Mouse (Mus musculus) 3134 (cell line): ENCODE data around the gene Tm4sf20.

Experiments
- DNase-seq: peaks from one replicate; pipeline ENCODE4 v3.0.0-alpha.2; 2011; ENCODE audit warnings: low spot score; ENCODE audit not compliant: insufficient read length; ENCODE audit errors: extremely low read depth

Gene Tm4sf20

DNA sequence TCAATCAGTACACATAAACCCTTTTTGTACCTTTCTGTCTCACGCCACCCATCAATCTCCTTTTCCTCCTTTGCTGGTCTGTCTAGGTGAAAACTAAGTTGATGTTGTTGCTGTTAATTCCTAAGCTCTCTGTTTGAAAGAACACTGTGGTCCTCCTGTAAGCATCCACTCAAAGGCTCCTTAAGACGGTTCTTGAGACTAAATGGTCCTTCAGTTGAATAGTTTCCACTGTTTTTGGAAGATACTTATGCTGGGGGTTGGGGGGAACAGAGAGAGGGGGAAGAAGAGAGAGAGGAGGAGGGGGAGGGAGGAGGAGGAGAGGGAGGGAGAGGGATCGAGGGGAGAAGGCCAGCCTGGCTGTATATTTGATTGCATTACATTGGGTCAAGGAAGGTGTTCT lies 15.3 kb upstream of the Tm4sf20 start:
- no peak for DNase-seq

DNA sequence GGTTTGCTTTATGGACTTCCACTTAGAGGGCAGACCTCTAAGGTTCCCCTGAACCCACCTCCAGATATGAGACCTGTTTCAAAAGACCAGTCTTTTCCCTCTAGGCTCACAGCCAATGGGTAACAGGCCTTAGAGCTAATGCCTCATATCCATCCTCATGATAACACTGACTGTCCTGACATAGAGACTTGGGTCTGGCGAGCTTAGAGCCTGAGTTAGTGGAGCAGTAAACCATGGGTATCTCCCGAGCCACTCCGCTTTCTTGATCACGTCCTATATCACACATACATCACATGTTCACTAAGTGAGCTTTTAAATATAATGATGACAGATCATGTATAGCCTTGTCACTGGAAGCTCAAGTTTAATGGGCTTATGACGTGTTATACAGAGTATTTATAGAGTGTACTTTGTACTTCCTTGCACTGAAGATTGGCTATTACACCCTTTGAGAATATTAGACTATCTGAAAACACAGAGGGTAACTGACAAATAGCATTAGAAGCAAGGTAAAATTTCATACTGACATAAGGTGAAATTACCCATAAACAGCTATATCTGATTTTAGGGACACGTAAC lies 11.2 kb upstream of the Tm4sf20 start:
- no peak for DNase-seq

- DNase-seq = no peak
Observed at GRCm38 (mm10) chr1:82775293-82775692, 7.0 kb upstream of the Tm4sf20 start.

GRCm38 (mm10) chr1:82773208-82773607 lies 4.9 kb upstream of the Tm4sf20 start:
- no peak for DNase-seq

DNA sequence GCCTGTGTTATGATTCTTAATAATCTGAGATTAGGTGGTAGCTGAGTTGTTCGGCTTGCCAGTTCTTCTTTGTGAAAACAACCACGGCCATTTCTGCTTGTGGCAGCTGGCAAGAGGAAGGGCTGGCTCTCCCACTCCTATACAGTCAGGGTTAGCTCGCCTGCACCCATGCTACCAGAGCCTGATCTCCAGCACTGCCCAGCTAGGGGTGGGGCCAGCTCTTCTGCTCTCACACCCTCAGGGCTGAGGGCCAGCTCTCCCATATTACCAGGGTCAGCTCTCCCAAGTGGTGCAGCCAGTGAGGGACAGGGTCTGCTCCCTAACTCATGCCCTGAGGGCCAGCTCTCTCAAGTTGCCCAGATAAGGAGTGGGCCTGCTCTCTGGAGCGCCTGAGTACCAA lies 4.2 kb upstream of the Tm4sf20 start:
- no peak for DNase-seq

- DNase-seq = no peak
Observed at GRCm38 (mm10) chr1:82771022-82771586, 2.8 kb upstream of the Tm4sf20 start, which contains the start of gene Gm47791. Gm47791 (minus strand) TSS chr1:82771243.

- no peak for DNase-seq
Observed at GRCm38 (mm10) chr1:82766641-82767040, 1.6 kb downstream of the Tm4sf20 start.

DNA sequence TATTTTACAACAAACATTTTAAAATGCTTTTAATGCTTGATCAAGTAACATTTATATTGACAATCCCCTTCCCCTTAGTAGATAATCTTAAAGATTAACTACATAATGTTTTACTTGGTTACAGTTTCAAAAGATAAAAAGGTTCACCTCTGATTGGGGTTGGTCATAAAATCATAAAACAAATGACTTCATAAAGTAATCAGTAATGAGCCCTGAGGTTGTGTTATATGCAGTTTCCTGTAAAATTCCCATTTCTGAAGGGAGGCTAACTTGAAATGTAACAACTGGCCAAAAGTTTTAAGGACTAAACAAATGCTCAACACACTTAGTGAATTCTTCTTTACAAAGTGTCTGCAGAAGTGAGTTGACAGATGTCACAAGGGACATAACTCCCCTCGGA lies 2.0 kb downstream of the Tm4sf20 start:
- no peak for DNase-seq

- no peak for DNase-seq
Observed at GRCm38 (mm10) chr1:82762274-82762673, 6.0 kb downstream of the Tm4sf20 start.

GRCm38 (mm10) chr1:82761454-82762169 lies 6.6 kb downstream of the Tm4sf20 start:
- DNase-seq = no peak

DNA sequence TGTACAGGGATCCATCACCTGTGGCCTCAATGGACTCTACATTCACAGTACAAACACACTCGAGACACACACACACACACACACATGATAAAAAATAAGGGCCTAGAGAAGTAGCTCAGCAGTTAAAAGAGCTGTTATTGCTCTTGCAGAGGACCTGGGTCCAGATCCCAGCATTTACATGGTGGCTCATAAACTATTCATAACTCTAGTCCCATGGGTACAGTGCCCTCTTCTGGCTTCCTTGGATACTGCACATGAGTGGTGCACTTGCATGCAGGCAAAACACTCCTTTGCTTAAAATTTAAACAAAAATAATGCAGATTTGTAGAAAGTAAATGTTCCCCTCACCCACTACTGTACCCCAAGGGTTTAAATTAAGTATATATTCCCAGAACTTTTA lies 8.7 kb downstream of the Tm4sf20 start:
- no peak for DNase-seq

DNA sequence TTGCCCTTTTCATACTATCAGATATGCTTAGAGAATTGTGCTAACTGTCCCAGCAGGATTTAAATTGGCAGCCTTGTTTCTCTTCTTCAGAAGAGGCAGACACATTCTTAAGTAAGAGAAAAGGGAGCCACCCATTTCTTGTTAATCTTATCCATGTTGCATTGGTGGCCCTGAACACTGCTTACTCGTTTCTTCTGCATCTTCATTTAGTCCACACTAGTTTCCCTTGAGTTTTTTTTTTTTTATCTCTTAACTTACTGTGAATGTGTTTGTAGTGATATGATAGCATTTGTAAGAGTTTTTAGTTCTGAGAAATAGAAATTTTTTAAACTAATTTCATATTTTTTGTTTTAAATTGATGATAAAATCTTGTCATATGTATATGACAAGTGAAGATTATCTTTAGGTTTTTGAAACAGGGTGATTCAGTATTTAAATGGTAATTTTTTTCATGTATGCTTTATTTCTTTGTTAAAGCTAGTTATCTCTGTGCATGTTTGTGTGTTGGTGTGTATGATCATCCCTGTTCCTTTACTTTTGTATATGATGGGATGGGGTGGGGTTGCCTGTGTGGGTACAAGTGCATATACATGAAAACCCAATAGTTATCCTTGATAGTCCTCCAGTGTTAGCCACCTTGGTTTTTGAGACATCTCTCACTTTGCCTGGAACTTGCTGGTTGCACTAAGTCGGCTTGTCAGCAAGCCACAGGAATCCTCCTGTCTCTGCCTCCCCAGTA lies 20.4 kb downstream of the Tm4sf20 start:
- no peak for DNase-seq

DNA sequence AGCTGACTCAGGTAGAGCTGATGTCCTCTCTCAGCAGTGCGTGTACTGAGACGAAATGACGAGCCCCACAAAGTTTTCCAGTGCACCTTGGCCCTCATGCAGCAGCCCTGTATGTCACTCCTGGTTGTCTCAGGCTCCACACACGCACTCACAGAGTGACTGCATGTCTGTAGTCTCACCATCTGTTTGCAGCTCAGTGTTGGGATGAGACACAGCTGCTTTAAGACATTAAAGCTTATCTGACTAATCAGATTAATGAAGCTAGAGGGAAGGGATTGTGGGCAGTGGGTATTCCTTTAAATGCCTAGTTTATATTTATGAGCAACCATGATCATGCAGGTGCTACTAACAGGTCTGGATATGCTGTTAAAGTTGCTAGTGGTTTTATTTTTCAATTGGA lies 21.9 kb downstream of the Tm4sf20 start:
- DNase-seq = no peak

DNA sequence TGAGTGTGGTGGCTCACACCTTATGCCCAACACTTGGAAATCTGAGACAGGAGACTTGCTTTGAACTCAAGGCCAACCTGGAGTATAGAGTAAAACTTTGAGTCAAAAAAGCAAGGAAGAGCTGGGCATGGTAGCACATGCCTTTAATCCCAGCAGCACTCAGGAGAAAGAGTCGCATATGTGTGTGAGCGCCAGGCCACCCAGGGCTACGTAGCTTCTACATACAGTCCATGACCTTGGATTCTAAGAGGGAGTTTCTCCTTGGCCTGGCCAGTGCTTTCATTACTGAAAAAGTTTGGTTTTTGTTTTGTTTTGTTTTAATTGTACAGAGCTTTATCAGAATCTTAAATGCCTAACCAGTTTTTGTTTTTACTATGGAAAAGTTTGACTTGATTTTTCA lies 24.3 kb downstream of the Tm4sf20 start:
- DNase-seq = no peak

- no peak for DNase-seq
Observed at GRCm38 (mm10) chr1:82741539-82741938, 26.7 kb downstream of the Tm4sf20 start.

DNA sequence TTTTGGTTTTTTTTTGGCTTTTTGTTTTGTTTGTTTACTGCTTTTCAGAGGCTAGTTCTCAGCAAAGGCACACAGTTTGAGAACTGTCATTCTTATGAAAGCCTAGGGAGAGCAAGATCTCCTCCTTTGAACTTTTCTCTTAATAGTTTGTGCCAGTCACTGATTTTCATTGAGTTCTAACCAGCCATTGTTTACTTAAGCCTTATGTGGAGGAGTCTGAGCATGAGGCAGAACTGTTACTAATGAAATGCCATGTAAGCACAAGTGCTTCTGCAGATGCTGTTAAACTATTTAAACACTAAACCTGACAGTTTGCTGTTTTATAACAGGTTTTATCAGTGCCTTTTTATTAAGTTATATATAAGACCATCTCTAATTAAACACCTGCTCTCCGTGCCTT lies 30.2 kb downstream of the Tm4sf20 start:
- no peak for DNase-seq

DNA sequence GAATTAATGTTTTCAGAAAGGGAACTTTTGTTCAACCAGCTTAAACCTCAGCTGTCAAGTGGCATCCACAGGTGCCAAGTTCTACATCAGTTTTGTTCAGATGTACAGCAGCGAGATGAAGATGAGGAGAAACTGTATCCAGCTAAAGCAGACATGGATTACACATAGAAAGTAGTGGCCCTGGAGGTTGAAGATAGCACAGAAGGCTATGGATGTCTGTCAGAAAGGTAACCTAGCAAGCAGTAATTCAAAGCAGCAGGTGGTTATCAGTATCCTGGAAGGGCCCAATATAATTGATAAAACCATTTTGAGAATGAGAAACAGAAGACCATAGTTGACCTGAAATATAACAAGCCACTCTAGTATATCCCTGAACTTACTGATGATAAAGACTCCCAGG lies 34.9 kb downstream of the Tm4sf20 start:
- DNase-seq = no peak

- no peak for DNase-seq
Observed at GRCm38 (mm10) chr1:82726482-82726881, 41.8 kb downstream of the Tm4sf20 start.

DNA sequence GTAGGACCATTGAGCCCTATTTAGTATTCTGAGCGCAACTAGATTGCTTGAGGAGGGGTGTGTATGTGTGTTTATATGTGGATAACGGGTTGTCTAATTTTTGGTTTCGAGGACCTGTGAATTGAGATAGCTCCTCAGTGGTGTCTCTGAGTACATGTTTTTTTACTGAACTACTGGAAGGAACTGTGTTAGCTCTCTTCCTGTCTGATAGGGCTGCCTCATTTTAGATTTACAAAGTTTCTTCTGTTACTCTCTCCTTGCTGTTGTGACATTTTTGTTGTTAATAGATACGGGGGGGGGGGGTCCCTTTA lies 42.4 kb downstream of the Tm4sf20 start:
- DNase-seq = no peak

GRCm38 (mm10) chr1:82725026-82725874 lies 43.0 kb downstream of the Tm4sf20 start:
- DNase-seq = peak; percentile 92
